Mouse (Mus musculus) spleen, postnatal 36 days (tissue): Measurements from ENCODE around the gene Tmem176a.

ENCODE experiments used
- DNase-seq, 2 experiments: peaks; one replicate each; pipeline ENCODE4 v3.0.0; 2022; ENCODE audit warnings: low spot score in 2 of 2, mixed read lengths in 1 of 2

Tmem176a gene

DNA sequence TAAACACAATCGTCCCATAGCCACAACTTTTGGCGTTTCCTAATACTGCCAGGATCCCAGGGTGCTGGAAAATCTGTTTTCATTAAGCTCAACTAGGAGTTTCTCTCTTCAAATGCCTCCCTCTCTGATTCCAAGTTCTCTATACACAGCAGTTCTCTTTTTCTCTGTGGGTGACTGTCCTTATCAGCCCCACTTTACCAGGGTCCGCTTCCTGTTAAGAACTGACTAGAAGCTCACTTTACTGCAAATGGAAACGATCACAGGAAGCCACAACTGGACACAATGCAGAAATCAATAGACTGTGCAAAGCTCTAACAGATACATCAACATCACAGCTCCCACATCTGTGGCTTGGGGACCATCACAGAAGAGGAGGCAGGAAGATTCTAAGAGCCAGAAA is 53.5 kb downstream of the Tmem176a start:
- DNase-seq = no peak

DNA sequence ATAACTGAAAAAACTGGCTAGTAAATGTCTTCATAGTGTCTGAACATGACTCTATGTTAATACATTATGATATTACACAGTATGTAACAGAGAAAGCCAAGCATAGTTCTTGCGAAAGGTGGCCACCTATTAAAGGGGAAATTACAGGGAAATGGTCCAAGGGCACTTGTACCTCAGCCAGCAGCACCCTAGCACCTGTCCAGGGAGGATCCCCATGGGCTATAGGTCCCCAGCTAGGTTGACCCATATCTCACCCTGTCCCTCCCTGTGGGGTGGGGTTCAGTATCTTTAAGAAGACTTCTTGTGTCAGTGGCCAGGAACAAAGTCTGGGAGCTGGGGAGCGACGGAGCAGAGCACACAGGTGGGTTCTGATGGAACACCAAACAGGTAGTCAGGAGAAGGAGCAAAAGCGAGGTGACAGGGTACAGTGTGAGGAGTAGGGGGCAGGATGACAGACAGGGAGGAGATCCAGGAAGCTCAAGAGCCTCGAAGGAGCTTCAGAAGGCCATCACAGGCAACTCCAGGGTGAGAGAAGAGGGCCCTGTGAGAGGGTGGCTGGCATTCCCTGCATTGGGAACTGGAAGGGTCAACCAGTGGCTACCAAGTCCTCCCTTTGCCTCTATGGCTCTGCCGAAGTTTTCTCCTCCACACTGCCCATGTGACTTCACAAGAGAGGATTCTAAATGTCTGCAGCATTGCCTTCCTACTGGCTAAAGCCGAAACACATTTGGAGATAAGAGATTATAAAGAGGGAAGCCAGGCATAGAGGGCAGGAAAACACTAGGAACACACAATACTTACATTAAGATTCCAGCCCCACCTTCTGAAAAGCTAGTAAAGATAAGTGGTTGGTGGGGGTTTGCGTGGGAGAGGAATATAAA is 54.5 kb downstream of the Tmem176a start:
- DNase-seq = no peak

- no peak for DNase-seq
Observed at GRCm38 (mm10) chr6:48895941-48896340, 55.2 kb downstream of the Tmem176a start.
